Mouse (Mus musculus) limb, embryonic 15.5 days (tissue): ENCODE data around the gene Rfx4. TPM values are rescaled to one million over a fixed set of nuclear protein-coding genes. Genes with fewer than 3 reads are reported as not detected.
A peak's percentile ranks its signal among the peaks of the same experiment; 100 is the strongest.

Experiments used
- ATAC-seq: fragments of 200-750 bp; cut with Nextera tagmentation; 2 replicates; pipeline ENCODE4 v1.8.0; 2017; ENCODE audit warnings: low read depth, moderate TSS enrichment; ENCODE audit not compliant: insufficient number of reproducible peaks, low FRiP score, low TSS enrichment
- H3K27ac ChIP-seq: fragments of 300-500 bp; sonication (generic); 2 replicates; pipeline ENCODE4 v1.5.1; 2015; ENCODE audit warnings: moderate library complexity, mild to moderate bottlenecking, inconsistent platforms
- H3K27me3 ChIP-seq: fragments of 300-500 bp; sonication (generic); 2 replicates; pipeline ENCODE4 v1.6.1; 2015; ENCODE audit warnings: inconsistent platforms
- H3K36me3 ChIP-seq: fragments of 300-500 bp; sonication (generic); 2 replicates; pipeline ENCODE4 v1.6.1; 2015; ENCODE audit warnings: inconsistent platforms
- H3K4me1 ChIP-seq: fragments of 300-500 bp; sonication (generic); 2 replicates; pipeline ENCODE4 v1.6.1; 2015; ENCODE audit warnings: inconsistent platforms
- H3K4me2 ChIP-seq: fragments of 300-500 bp; sonication (generic); 2 replicates; pipeline ENCODE4 v1.6.1; 2015; ENCODE audit warnings: mild to moderate bottlenecking, inconsistent platforms
- H3K4me3 ChIP-seq: fragments of 300-500 bp; sonication (generic); 2 replicates; pipeline ENCODE4 v1.5.1; 2015; ENCODE audit warnings: mild to moderate bottlenecking, inconsistent platforms
- H3K9ac ChIP-seq: fragments of 300-500 bp; sonication (generic); 2 replicates; pipeline ENCODE4 v1.6.1; 2015; ENCODE audit warnings: inconsistent platforms
- H3K9me3 ChIP-seq: fragments of 300-500 bp; sonication (generic); 2 replicates; pipeline ENCODE4 v1.6.1; 2016; ENCODE audit warnings: inconsistent platforms
- WGBS: fragments of 180-500 bp; shearing (Covaris S2); methylation state at CpG from one replicate; pipeline ENCODE4 v1.1.7; 2015; 5-methylcytosine and 5-hydroxymethylcytosine counted together
- polyA plus RNA-seq: library from polyadenylated mRNA; unstranded; fragments of >200 nt; fragmentation: Nextera tagmentation; extraction: Ambion mirVana; gene quantifications from 2 replicates; pipeline ENCODE4 v1.2.1, GENCODE M21; 2015

The Rfx4 gene
- polyA plus RNA-seq, 1 experiment from 2014 or later = 0.24 TPM

DNA sequence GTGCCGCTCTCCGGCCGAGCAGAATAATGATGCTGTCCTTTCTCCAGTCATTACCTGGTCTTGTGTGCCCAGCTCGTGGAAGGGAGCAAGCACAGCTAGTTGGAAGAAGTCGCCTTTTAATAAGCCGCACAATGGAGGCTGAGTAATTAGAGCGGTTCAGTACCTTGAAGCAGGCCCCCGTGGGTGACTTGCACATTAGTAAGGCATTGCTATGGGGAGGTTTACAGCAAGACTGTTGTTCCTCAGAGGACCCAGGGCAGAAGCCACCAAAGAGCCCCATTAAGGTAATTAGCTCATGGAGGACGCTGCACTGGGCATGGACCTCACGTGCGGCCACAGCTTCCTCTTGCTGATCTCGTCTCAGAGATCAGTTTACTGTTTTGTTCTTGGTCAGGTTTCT lies 33.2 kb upstream of the Rfx4 start:
- WGBS = 74% methylated on average over 12 of the region's 12 CpGs
- peaks cover 49% of the 10 kb centered on the region for H3K36me3 ChIP-seq
- no peak overlapping the region for H3K4me2 ChIP-seq
- H3K4me1 ChIP-seq = no peaks in the 10 kb centered on the region
- H3K27ac ChIP-seq = no peak overlapping the region
- no peak overlapping the region for H3K9ac ChIP-seq
- H3K9me3 ChIP-seq = no peaks in the 10 kb centered on the region
- ATAC-seq = no peak
- H3K27me3 ChIP-seq = no peaks in the 10 kb centered on the region
- H3K4me3 ChIP-seq = no peak overlapping the region

DNA sequence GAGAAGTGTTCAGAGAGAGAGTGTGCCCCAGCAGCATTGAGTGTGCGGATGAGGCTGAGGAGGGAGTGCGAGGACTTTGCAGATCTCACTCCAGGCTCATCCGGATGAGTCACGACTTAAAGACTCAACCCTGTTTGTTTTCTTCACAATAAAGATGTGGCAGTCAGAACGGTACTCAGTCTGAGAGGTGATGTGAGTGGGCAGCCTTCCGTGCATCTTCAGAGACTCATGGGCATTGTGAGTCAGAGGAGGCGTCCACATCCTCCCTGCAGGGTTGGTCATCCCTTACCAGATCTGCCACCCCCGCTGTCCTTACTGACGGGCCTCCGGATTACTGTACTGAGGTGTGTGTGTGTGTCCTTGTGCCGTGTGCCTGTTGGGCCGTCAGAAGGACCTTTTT lies 28.9 kb upstream of the Rfx4 start:
- peaks cover 3% of the 10 kb centered on the region; the same call in 1 of the 2 replicates for H3K4me1 ChIP-seq
- no peak overlapping the region for H3K27ac ChIP-seq
- H3K27me3 ChIP-seq = no peaks in the 10 kb centered on the region
- H3K4me2 ChIP-seq = no peak overlapping the region
- no peak overlapping the region for H3K9ac ChIP-seq
- H3K36me3 ChIP-seq = peaks cover 31% of the 10 kb centered on the region
- H3K9me3 ChIP-seq = no peaks in the 10 kb centered on the region
- no peak overlapping the region for H3K4me3 ChIP-seq
- WGBS = 91% methylated on average over 12 of the region's 12 CpGs
- ATAC-seq = no peak

DNA sequence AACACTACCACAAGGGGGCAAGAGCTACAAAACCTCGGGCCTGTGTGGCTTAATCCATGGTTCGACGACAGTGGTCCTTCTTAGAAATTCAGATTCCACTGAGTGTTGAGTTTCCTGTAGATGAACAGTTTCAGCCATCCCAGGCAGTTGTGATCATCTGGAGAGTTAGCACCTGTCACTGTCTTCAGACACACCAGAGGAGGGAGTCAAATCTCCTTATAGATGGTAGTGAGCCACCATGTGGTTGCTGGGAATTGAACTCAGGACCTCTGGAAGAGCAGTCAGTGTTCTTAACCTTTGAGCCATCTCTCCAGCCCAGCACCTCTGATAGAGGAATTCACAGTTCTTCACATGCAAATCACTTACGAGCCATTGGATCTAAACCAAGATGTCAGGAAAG lies 28.1 kb upstream of the Rfx4 start:
- Histone ChIP-seq H3K4me1 (peaks cover 3% of the 10 kb centered on the region; the same call in 1 of the 2 replicates), H3K36me3 (peaks cover 31% of the 10 kb centered on the region), H3K4me2 (no peak overlapping the region), H3K27ac (no peak overlapping the region), H3K9me3 (no peaks in the 10 kb centered on the region), H3K27me3 (no peaks in the 10 kb centered on the region), H3K4me3 (no peak overlapping the region), H3K9ac (no peak overlapping the region)
- no peak for ATAC-seq
- WGBS = 80% methylated on average over 4 of the region's 4 CpGs

DNA sequence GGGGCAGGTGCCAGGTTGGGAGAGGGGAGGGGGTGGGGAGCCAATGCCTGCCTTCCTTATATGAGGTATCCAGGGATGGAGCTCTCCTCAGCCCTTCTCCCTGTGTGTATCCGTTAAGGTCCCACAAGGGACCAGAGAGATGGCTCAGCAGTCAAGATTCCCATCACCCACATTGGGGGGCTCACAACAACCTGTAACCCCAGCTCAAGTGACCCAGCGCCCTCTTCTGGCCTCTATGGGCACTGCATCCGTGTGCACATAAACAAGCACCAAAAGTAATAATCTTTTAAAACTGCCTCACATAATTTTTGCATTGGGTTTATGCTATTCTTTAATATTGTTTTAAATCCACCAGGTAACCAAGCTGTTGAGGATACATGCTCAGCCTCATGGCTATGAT lies 25.8 kb upstream of the Rfx4 start:
- H3K36me3 ChIP-seq = peaks cover 24% of the 10 kb centered on the region
- H3K4me3 ChIP-seq = no peak overlapping the region
- no peak for ATAC-seq
- no peaks in the 10 kb centered on the region for H3K27me3 ChIP-seq
- H3K9ac ChIP-seq = no peak overlapping the region
- 79% methylated on average over 3 of the region's 3 CpGs for WGBS
- H3K9me3 ChIP-seq = no peaks in the 10 kb centered on the region
- peaks cover 3% of the 10 kb centered on the region; the same call in 1 of the 2 replicates for H3K4me1 ChIP-seq
- H3K4me2 ChIP-seq = no peak overlapping the region
- no peak overlapping the region for H3K27ac ChIP-seq

DNA sequence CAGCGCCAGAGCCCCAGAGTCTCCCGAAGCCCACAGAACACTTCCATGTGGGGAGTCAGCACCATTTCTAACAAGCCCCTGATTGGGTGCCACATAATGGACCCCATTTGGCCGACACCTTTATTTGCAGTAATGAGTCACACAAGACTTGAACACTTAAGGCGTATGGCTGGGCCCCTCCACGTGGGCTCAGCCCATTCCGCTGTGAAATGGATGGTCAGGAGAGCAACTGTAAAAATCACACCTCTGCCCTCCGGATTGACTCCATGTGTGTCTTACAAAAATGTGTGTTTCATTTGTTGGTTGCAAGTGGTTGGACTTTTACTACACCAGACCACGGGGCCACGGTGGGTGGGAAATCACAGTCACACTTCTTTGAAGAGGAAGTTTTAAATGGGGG lies 24.9 kb upstream of the Rfx4 start:
- Histone ChIP-seq H3K9ac (no peak overlapping the region), H3K4me3 (no peak overlapping the region), H3K27me3 (no peaks in the 10 kb centered on the region), H3K9me3 (no peaks in the 10 kb centered on the region), H3K4me2 (no peak overlapping the region), H3K36me3 (peaks cover 15% of the 10 kb centered on the region), H3K27ac (no peak overlapping the region), H3K4me1 (peaks cover 3% of the 10 kb centered on the region; the same call in 1 of the 2 replicates)
- 32% methylated on average over 9 of the region's 9 CpGs for WGBS
- ATAC-seq = no peak

DNA sequence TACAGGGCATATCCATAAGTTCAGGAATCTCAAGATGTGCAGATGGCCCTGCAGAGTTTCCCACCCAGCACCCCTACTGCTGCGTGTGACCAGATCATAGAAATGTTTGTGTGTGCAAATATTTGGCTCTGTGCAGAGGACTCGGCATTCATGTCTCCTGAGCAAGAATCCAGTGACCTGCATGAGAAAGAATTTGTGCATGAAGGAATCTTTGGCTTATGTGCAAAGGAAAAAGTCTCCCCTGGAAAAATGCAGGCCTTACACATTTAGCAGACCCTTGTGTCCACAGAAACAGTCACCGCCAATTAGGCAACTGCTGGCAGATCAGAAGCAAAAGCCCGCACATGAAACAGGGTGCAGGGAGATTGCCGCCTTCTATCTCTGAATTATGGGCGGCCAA lies 22.4 kb upstream of the Rfx4 start:
- Histone ChIP-seq H3K27me3 (no peaks in the 10 kb centered on the region), H3K4me3 (no peak overlapping the region), H3K4me2 (no peak overlapping the region), H3K9ac (no peak overlapping the region), H3K36me3 (no peaks in the 10 kb centered on the region), H3K9me3 (no peaks in the 10 kb centered on the region), H3K27ac (no peak overlapping the region), H3K4me1 (peaks cover 3% of the 10 kb centered on the region; the same call in 1 of the 2 replicates)
- 30% methylated on average over 6 of the region's 6 CpGs for WGBS
- no peak for ATAC-seq

DNA sequence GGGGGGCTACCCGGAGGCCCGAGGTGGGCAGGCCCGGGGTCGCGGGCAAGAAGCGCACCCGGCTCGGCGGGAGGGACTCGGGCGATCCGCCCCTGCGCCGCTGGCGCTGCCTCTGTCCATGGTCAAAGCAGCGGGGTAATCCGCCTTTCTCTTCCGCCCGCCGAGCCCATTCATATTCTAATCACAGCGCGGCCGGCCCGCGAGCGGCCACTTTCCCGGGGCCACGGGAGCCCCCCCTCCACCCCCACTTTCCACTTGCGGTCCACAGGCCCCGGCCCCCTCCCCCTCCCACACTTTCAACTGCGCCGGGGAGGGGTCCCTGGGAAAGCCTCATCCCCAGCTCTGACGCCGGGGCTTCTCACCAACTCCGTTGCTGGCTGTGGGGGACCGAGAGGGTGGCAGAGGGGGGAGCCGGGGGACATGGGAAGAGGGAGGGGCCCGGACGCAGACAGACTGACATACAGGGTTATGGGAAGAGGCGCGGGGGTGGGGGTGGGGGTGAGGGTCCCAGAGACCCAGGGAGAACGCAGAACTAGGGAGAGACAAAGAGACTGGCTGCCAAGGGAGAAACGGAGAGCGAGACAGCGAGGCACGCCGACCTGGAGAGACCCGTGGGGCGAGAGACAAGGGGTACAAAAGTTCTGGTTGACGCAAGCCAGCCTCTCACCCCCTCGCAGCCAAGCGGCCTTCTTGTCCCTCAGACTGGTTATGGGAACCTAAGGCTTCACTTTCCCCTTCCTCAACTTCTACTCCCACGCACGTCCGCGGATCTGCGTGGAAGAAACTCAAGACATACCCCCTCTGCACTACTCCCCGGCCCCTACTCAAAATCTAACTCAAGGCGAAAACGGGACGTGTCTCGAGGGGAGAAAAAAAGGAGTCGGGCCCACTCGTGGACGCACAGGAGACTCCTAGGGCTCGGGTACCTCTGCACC lies 744 bp upstream of the Rfx4 start:
- H3K4me2 ChIP-seq = peak overlapping the region; percentile 58
- H3K4me3 ChIP-seq = peak overlapping the region; percentile 35
- ATAC-seq = no peak
- H3K36me3 ChIP-seq = no peaks in the 10 kb centered on the region
- no peak overlapping the region for H3K27ac ChIP-seq
- peaks cover 43% of the 10 kb centered on the region for H3K4me1 ChIP-seq
- peaks cover 89% of the 10 kb centered on the region for H3K27me3 ChIP-seq
- no peak overlapping the region for H3K9ac ChIP-seq
- 1% methylated on average over 61 of the region's 66 CpGs for WGBS
- no peaks in the 10 kb centered on the region for H3K9me3 ChIP-seq

DNA sequence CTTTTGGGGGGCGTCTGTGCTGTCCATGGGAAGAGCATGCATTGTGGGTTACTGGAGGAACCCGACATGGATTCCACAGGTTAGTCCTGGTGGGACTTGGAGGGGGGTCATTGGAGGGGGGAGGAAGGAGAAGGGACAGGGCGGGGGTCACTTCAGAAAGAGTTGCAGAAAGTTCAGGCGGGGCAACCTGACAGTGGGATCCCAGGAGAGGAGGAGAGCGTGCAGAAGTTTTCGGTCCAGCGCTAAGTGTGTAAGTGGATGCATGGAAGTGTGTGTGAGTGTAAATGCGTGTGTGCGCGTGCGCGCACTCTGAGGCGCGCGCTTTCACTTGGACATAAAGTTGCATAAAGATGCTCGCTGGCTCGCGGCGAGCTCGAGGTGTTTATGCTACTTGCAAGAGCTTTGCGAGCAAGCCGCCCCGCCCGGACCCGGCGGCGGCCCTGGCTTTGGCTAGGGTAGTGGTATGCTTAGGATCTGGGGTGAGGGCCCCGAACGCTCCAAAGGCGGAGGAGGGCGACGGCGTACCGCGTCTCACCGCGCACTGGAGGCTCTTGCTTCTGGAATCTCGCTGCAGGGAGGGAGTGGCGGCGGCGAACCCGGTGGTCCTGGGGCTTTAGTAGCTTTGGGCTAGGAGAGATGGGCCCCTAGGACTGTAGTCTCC lies 703 bp downstream of the Rfx4 start:
- no peak overlapping the region for H3K9ac ChIP-seq
- no peak overlapping the region for H3K27ac ChIP-seq

DNA sequence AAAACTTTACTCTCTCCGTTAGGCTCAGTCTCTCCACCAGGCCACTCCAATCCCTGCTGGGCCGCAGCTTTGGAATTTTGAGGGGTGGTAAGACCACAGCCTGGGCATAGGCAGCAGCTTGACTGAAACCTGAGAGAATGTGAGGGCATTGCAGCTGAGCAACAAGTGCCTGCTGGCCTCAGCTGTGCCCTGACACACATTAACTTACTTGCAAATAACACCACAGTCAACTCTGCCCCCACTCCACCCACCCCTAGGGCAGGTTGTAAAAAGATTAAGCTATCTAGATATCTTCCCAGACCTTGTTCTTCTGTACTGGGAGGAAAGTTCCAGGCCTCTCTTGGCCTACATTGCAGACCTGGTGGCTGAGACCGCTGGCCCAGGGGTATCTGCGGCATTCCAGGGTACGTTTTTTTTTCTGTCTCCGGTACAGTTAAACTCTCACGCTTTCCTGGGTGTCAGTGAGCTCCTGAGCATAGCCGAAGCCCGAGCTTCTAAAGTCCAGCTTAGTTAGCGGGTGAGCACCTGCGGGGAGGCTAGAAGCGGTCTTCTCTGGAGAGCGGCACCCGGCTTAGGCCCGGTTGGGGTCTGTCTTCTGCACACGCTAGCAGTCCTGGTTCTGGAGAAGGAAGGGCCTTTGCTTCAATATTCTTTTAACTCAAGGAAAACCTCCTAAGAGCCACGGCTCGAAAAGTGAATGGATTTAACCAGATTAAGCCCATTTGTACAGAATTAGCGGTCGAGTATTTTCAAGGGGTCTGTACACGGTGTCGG lies 1.8 kb downstream of the Rfx4 start:
- H3K9ac ChIP-seq = no peak overlapping the region
- no peak overlapping the region for H3K4me2 ChIP-seq
- no peaks in the 10 kb centered on the region for H3K36me3 ChIP-seq
- no peaks in the 10 kb centered on the region for H3K9me3 ChIP-seq
- ATAC-seq = no peak
- H3K27ac ChIP-seq = no peak overlapping the region
- peaks cover 49% of the 10 kb centered on the region for H3K4me1 ChIP-seq
- H3K27me3 ChIP-seq = peaks cover 96% of the 10 kb centered on the region
- 14% methylated on average over 22 of the region's 22 CpGs for whole genome bisulfite sequencing
- H3K4me3 ChIP-seq = no peak overlapping the region

More for the DNA sequence above, 703 bp downstream of the Rfx4 start:
- Histone ChIP-seq H3K9me3 (no peaks in the 10 kb centered on the region), H3K4me2 (peak overlapping the region; percentile 58), H3K4me3 (peak overlapping the region; percentile 35), H3K27me3 (peaks cover 97% of the 10 kb centered on the region), H3K4me1 (peaks cover 49% of the 10 kb centered on the region), H3K36me3 (no peaks in the 10 kb centered on the region)
- ATAC-seq = no peak
- WGBS = under 1% methylated on average over 42 of the region's 42 CpGs

DNA sequence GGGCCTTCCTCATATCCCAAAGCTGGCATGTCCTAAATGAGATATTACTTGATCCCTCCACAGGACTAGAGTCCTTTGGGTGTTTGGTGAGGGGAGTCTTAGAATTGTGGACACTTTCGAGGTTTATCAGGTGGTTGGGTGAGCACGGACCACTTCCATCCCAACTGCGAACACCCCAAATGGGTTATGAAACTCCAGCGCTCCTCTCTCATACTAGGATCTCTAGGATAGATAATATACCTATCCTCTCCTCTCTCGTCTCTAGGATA lies 2.3 kb downstream of the Rfx4 start:
- no peak overlapping the region for H3K4me3 ChIP-seq
- H3K27ac ChIP-seq = no peak overlapping the region
- H3K9ac ChIP-seq = no peak overlapping the region
- no peaks in the 10 kb centered on the region for H3K9me3 ChIP-seq
- peaks cover 96% of the 10 kb centered on the region for H3K27me3 ChIP-seq
- WGBS = 13% methylated on average over 5 of the region's 5 CpGs
- peaks cover 49% of the 10 kb centered on the region for H3K4me1 ChIP-seq
- H3K36me3 ChIP-seq = no peaks in the 10 kb centered on the region
- ATAC-seq = no peak
- H3K4me2 ChIP-seq = no peak overlapping the region

DNA sequence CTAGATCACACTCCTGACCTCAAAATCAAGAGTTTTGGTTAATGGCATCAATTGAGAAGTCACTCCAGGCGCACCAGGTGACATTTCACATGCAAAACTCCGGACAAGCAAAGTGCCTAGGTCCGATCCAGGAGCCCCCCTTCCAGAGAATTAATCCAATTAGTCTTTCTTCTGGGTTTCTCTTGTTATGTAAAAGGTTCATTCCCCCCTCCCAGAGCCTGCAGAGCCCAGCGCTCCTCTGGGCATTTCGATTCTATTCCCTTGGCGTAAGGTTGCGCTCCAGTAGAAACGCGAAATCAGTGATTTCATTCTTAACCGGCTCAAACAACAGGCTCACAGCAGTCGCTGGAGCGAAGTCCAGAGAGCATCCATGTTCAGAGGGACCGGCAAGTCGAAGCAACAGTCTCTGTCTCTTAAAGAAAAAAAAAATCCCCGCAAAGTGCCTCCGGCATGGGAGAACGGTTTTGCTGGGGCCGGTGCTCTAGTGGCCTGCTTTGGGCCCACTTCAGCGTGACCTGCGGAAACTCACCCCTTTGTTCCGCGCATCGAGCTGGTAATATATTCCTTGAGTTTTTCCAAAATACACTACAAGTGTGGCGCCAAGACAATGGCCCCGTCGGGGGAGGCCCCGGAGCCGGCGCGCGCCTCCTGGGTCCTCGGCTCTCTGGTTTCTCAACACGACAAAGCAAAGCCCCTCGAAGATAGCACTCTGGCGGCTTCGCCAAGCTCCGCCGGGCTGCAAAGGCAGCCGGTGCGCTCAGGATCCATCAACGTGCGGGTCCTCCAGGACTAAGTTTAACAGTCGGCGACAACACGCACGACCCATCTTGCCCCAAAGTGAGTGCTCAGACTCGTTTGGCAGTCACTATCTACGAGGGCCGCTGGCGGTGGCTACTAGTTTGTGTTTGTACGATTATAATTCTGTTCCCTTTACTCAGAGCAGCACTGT lies 2.9 kb downstream of the Rfx4 start:
- H3K9me3 ChIP-seq = no peaks in the 10 kb centered on the region
- no peak overlapping the region for H3K9ac ChIP-seq
- no peaks in the 10 kb centered on the region for H3K36me3 ChIP-seq
- ATAC-seq = no peak
- peaks cover 96% of the 10 kb centered on the region for H3K27me3 ChIP-seq
- H3K27ac ChIP-seq = no peak overlapping the region
- H3K4me3 ChIP-seq = peak overlapping the region; percentile 8; the same call in 1 of the 2 replicates
- H3K4me2 ChIP-seq = peak overlapping the region; percentile 8; the same call in 1 of the 2 replicates
- 4% methylated on average over 51 of the region's 51 CpGs for WGBS
- peaks cover 49% of the 10 kb centered on the region for H3K4me1 ChIP-seq
